Mouse (Mus musculus): ENCODE measurements at regions not wholly inside any gene's neighbourhood (a gene's known extent, or its start where the extent isn't known, plus 50 kb on each side); places are given as distances from the start of the nearest gene placed in this dataset.
"Not testable (repeated sequence)": the region's sequence is repeated elsewhere in the genome, so short reads cannot be mapped to it uniquely, and the experiment has no call there.

GRCm38 (mm10) chr12:119102106-119102505 is 135.9 kb upstream of the Abcb5 start:
- not testable (repeated sequence) for DNase-seq (ENCODE audit: low spot score in 2 of 2)

GRCm38 (mm10) chr12:119099736-119100135 is 133.5 kb upstream of the Abcb5 start:
- no peak for DNase-seq (ENCODE audit: low spot score in 2 of 2)

- DNase-seq (ENCODE audit: low spot score in 2 of 2), result no peak
These were observed 131.6 kb upstream of the Abcb5 start for GRCm38 (mm10) chr12:119097814-119098213.

GRCm38 (mm10) chr12:119094314-119094713 is 128.1 kb upstream of the Abcb5 start:
- DNase-seq (ENCODE audit: low spot score in 2 of 2), result no peak

GRCm38 (mm10) chr12:119093402-119093801 is 127.2 kb upstream of the Abcb5 start:
- DNase-seq (ENCODE audit: low spot score in 2 of 2), result no peak

GRCm38 (mm10) chr12:119089292-119089691 is 123.1 kb upstream of the Abcb5 start:
- DNase-seq (ENCODE audit: low spot score in 2 of 2), result no peak

GRCm38 (mm10) chr12:119088666-119089065 is 122.4 kb upstream of the Abcb5 start:
- DNase-seq (ENCODE audit: low spot score in 2 of 2), result no peak

GRCm38 (mm10) chr12:119084814-119085213 is 118.6 kb upstream of the Abcb5 start:
- no peak for DNase-seq (ENCODE audit: low spot score in 2 of 2)

GRCm38 (mm10) chr12:119082781-119083180 is 116.6 kb upstream of the Abcb5 start:
- DNase-seq (ENCODE audit: low spot score in 2 of 2), result no peak

GRCm38 (mm10) chr12:119075825-119076224 is 109.6 kb upstream of the Abcb5 start:
- no peak for DNase-seq (ENCODE audit: low spot score in 2 of 2)

GRCm38 (mm10) chr12:119074742-119075478 is 108.7 kb upstream of the Abcb5 start:
- no peak for DNase-seq (ENCODE audit: low spot score in 2 of 2)

- no peak for DNase-seq (ENCODE audit: low spot score in 2 of 2)
These were observed 107.9 kb upstream of the Abcb5 start for GRCm38 (mm10) chr12:119074147-119074546.

GRCm38 (mm10) chr12:119070963-119071362 is 104.7 kb upstream of the Abcb5 start:
- no peak for DNase-seq (ENCODE audit: low spot score in 2 of 2)

GRCm38 (mm10) chr12:119070446-119070845 is 104.2 kb upstream of the Abcb5 start:
- no peak for DNase-seq (ENCODE audit: low spot score in 2 of 2)

GRCm38 (mm10) chr12:119069747-119070146 is 103.5 kb upstream of the Abcb5 start:
- DNase-seq (ENCODE audit: low spot score in 2 of 2), result no peak

- no peak for DNase-seq (ENCODE audit: low spot score in 2 of 2)
These were observed 101.9 kb upstream of the Abcb5 start for GRCm38 (mm10) chr12:119068079-119068478.

GRCm38 (mm10) chr12:119062931-119063330 is 96.7 kb upstream of the Abcb5 start:
- DNase-seq (ENCODE audit: low spot score in 2 of 2), result no peak

- DNase-seq (ENCODE audit: low spot score in 2 of 2), result no peak
These were observed 96.3 kb upstream of the Abcb5 start for GRCm38 (mm10) chr12:119062490-119062889.

GRCm38 (mm10) chr12:119054560-119054959 is 88.3 kb upstream of the Abcb5 start:
- DNase-seq (ENCODE audit: low spot score in 2 of 2), result peak; percentile 25 to 28

- no peak for DNase-seq (ENCODE audit: low spot score in 2 of 2)
These were observed 85.6 kb upstream of the Abcb5 start for GRCm38 (mm10) chr12:119051692-119052379.

GRCm38 (mm10) chr12:119038306-119038705 is 72.1 kb upstream of the Abcb5 start:
- no peak for DNase-seq (ENCODE audit: low spot score in 2 of 2)

- no peak for DNase-seq (ENCODE audit: low spot score in 2 of 2)
These were observed 68.6 kb upstream of the Abcb5 start for GRCm38 (mm10) chr12:119034828-119035227.

GRCm38 (mm10) chr12:119028711-119029110 is 62.5 kb upstream of the Abcb5 start:
- no peak for DNase-seq (ENCODE audit: low spot score in 2 of 2)

Data from right cerebral cortex, postnatal 10 days (tissue).